Mouse (Mus musculus): ENCODE measurements around the gene L3mbtl1.

L3mbtl1 gene

GRCm38 (mm10) chr2:162943931-162944330 lies 659 bp downstream of the L3mbtl1 start:
- DNase-seq (ENCODE audit: low read depth, low spot score), result no peak

GRCm38 (mm10) chr2:162946964-162947363 lies 3.7 kb downstream of the L3mbtl1 start:
- DNase-seq (ENCODE audit: low read depth, low spot score), result no peak

GRCm38 (mm10) chr2:162947736-162948135 lies 4.5 kb downstream of the L3mbtl1 start:
- peak; percentile 89 for DNase-seq (ENCODE audit: low read depth, low spot score)

GRCm38 (mm10) chr2:162948221-162948620 lies 4.9 kb downstream of the L3mbtl1 start:
- DNase-seq (ENCODE audit: low read depth, low spot score), result peak; percentile 76

- DNase-seq (ENCODE audit: low read depth, low spot score), result peak; percentile 54
Measured at GRCm38 (mm10) chr2:162950776-162951175, 7.5 kb downstream of the L3mbtl1 start.

- DNase-seq (ENCODE audit: low read depth, low spot score), result no peak
Measured at GRCm38 (mm10) chr2:162956843-162957242, 13.6 kb downstream of the L3mbtl1 start.

GRCm38 (mm10) chr2:162961321-162961720 lies 18.0 kb downstream of the L3mbtl1 start:
- DNase-seq (ENCODE audit: low read depth, low spot score), result no peak

- no peak for DNase-seq (ENCODE audit: low read depth, low spot score)
Measured at GRCm38 (mm10) chr2:162966734-162967133, 23.5 kb downstream of the L3mbtl1 start.

GRCm38 (mm10) chr2:162968357-162968756 lies 25.1 kb downstream of the L3mbtl1 start:
- DNase-seq (ENCODE audit: low read depth, low spot score), result peak; percentile 63

- DNase-seq (ENCODE audit: low read depth, low spot score), result no peak
Measured at GRCm38 (mm10) chr2:162969101-162969500, 25.8 kb downstream of the L3mbtl1 start.

- no peak for DNase-seq (ENCODE audit: low read depth, low spot score)
Measured at GRCm38 (mm10) chr2:162970896-162971295, 27.6 kb downstream of the L3mbtl1 start.

GRCm38 (mm10) chr2:162972752-162973151 lies 29.5 kb downstream of the L3mbtl1 start:
- DNase-seq (ENCODE audit: low read depth, low spot score), result no peak

- no peak for DNase-seq (ENCODE audit: low read depth, low spot score)
Measured at GRCm38 (mm10) chr2:162973206-162973605, 29.9 kb downstream of the L3mbtl1 start.

GRCm38 (mm10) chr2:162973637-162974036 lies 30.4 kb downstream of the L3mbtl1 start:
- DNase-seq (ENCODE audit: low read depth, low spot score), result no peak

GRCm38 (mm10) chr2:162975157-162975775 lies 32.0 kb downstream of the L3mbtl1 start:
- no peak for DNase-seq (ENCODE audit: low read depth, low spot score)

- DNase-seq (ENCODE audit: low read depth, low spot score), result no peak
Measured at GRCm38 (mm10) chr2:162976001-162976400, 32.7 kb downstream of the L3mbtl1 start.

- no peak for DNase-seq (ENCODE audit: low read depth, low spot score)
Measured at GRCm38 (mm10) chr2:162984381-162984780, 41.1 kb downstream of the L3mbtl1 start.

- no peak for DNase-seq (ENCODE audit: low read depth, low spot score)
Measured at GRCm38 (mm10) chr2:162985923-162986322, 42.7 kb downstream of the L3mbtl1 start.

GRCm38 (mm10) chr2:162986764-162987163 lies 43.5 kb downstream of the L3mbtl1 start:
- DNase-seq (ENCODE audit: low read depth, low spot score), result no peak

GRCm38 (mm10) chr2:162987218-162987617 lies 43.9 kb downstream of the L3mbtl1 start, which contains the start of gene Sgk2:
TSS of gene Sgk2 (plus strand) at chr2:162987330.
- DNase-seq (ENCODE audit: low read depth, low spot score), result no peak

GRCm38 (mm10) chr2:162988235-162988634 lies 45.0 kb downstream of the L3mbtl1 start:
- no peak for DNase-seq (ENCODE audit: low read depth, low spot score)

- no peak for DNase-seq (ENCODE audit: low read depth, low spot score)
Measured at GRCm38 (mm10) chr2:162991394-162992083, 48.3 kb downstream of the L3mbtl1 start.

- DNase-seq (ENCODE audit: low read depth, low spot score), result no peak
Measured at GRCm38 (mm10) chr2:162992084-162992437, 48.8 kb downstream of the L3mbtl1 start.

Data from R1 (cell line).